Mouse (Mus musculus) CD4-positive, CD25-positive, alpha-beta regulatory T cell, adult 2 months (primary cell): ENCODE measurements around the gene Prodh2.
"Not testable (repeated sequence)": the region's sequence is repeated elsewhere in the genome, so short reads cannot be mapped to it uniquely, and the experiment has no call there.

ENCODE experiments used
- DNase-seq: peaks from one replicate; pipeline ENCODE4 v3.0.0-alpha.2; 2012; ENCODE audit warnings: low read depth, low spot score

Gene Prodh2

DNA sequence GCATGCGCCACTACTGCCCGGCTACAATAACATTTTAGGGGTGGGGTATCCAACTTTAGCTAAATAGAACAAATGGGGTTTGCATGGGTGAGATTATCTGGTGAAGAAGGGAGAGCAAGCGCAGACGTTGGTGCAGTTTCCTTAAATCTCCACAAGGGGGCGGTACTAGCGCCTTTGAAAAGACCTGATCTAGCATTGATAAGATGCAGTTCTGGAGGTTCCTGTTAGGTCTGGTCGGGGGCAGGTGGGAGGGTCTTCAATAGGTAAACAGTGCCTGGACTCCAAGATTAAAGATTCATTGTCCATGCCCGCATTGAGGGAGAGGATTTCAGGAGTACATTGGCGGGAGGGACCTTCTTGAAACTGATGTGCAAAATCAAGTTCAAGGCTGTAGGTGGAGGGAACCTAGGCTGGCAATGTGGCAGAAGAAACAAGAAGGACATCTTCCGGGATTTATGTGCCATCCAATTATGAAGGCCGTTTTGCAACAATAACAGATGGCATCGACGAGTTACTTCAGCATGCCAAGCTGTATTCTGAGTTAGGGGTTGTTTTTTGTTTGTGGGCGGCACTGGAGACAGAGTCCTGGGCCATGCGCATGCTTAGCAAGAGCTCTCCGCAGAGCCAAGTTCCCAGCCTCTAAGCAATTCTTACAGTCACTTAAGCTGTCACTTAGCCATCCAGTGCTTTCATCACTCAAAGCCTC is 3.0 kb upstream of the Prodh2 start:
- DNase-seq = peak; percentile 74

DNA sequence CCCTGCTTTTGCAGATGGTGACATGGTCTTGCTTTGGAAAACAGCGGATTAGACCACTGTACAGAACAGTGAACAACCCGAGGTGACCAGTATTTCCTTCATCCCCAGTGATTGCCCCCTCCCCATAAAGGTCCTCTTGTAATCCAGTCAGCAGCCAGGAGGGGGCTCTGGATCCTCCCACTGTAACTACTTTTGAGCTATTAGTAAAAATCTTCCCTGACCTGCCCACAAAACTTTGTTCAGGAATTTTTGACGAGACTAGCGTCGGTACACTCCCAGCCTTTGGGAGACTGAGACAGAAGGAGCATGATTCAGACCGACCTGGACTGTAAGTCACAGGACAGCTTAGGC is 2.5 kb upstream of the Prodh2 start:
- no peak for DNase-seq

DNA sequence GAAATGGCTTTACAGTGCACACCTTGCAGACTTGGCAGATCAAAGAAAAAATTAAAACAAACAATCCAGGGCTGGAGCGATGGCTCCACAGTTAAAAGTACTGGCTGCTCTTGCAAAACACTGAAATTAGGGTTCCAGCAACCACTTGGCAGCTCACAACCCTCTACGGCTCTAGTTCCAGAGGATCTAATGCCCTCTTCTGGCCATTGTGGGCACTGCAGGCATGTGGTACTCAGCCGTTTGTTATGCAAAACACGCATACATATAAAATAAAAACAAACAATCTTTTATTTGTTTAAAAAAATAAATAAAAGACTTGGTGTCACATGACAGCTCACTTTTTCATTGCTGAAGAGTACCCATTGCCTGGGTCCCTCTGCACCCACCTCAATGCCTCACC is 657 bp upstream of the Prodh2 start:
- peak; percentile 86 for DNase-seq

DNA sequence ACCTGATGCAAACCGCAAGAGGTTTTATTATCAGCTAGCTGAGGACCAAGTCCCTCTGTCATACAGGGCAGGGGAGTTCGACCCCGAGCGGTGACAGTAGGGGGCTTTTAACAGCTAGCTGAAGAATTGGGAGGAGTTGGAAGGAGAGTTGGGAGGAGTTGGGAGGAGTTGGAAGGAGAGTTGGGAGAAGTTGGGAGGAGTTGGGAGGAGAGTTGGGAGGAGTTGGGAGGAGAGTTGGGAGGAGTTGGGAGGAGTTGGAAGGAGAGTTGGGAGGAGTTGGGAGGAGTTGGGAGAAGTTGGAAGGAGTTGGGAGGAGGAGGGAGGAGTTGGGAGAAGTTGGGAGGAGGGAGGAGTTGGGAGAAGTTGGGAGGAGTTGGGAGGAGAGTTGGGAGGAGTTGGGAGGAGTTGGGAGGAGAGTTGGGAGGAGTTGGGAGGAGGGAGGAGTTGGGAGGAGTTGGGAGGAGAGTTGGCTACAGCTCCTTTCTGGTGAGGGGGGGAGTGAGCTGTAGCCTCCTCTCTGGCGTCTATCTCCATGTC is 2.2 kb downstream of the Prodh2 start:
- DNase-seq = not testable (repeated sequence)

DNA sequence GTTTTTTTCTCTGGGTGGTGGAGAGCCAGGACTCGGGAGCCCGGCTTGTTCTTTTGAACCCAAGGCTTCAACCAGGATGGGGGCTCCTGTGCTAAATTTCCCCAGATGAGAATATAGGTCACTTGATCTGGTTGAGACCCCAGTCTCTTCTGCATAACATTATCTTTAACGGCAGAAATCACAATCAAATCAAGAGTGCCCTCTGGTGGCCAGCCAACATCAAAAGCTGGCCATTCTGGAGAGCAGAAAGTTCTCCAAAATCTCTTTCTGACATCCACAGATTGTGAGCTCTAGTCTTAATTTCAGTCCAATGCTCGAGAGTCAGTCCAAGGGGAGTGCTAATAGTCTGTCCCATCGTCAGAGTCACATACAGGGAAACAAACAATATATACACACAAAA is 7.7 kb downstream of the Prodh2 start:
- DNase-seq = not testable (repeated sequence)

DNA sequence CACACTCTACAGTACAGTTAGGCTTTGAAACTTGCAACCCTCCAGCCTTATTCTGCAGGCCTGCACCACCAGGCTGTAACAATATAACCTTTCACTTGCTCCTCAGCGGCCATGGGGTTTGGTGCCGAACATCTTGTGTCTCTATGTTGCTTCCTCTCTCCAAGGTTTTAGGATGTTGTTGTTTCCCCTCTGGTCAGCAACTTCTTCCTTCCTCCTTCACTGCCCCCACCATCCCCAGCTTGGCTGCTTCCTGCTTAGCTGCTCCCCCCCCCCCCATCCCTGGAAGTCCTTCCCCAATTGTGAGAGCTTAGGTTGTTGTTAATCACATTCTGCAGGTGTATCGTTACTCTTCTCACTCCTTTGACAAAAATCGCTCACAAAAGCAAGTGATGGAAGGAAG is 14.6 kb downstream of the Prodh2 start:
- DNase-seq = no peak

DNA sequence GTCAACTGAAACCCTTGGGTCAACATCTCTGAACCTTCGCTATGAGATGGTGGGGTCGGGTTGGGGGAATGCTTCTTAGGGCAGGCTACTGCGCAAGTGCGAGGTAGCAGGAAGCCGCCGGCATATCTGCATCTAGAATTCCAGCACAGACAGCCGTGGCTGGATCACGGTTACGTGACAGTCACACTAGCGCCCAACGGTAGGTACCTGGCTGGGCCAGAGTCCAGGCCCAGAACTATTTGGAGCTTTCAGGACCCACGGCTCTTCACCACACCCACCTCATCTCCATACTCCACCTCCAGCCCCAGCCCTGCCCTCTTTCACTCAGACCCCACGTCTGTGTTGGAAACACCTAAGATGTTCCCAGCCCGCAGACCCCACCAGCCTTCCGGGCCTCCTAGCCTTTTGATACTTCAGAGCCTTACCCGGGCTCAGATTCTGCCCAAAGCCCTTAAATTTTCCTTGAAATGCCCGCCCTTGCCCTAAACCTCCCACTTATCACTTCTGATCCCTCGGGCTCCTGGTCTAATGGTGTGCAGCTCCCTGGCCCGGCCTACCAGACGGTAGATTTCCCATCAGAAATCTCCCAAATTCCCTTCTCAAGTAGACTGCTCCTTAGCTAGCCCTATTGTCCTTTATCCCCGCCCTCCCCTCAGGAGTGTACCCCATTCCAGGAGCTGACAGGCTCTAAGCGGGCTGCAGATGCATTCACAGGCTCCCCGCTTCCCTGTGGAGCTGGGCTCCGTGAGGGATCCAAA is 21.8 kb downstream of the Prodh2 start:
- no peak for DNase-seq

DNA sequence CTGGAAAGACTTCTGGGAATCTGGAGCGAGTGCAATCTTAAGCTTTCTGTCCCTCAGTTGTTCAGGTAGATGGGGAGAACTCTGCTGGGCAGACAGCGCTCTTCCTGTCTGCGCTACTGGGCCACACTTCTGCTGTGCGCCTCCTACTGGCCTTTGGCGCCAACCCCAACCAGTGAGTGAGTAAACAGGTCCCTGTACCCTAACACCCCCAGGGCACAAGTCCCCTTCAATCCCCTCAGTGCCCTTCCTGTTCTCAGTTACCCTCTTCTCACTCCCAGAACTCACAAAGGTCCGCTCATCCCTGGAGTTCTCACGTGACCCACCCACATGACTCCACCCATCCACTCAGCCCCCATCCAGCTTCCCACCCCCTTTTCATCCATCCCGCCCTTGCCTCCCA is 24.9 kb downstream of the Prodh2 start:
- DNase-seq = peak; percentile 19

DNA sequence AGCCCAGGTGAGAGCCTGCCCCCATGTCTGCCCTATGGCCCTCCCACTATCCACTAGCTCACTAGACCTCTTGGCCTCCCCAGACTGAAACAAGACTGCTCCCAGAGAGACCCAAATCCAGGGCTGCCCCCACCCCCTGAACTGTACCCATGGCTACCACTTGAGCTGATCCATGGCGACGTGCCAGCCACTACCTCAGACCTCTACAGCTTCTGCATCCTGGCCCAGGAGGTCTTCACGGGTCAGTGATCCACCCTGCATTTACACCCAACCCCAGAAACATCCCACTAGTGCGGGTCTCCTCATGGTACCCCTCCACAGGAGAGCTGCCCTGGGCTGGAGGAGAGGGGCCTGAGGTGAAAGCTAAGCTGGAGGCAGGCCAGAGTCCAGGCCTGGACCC is 27.0 kb downstream of the Prodh2 start:
- DNase-seq = no peak

DNA sequence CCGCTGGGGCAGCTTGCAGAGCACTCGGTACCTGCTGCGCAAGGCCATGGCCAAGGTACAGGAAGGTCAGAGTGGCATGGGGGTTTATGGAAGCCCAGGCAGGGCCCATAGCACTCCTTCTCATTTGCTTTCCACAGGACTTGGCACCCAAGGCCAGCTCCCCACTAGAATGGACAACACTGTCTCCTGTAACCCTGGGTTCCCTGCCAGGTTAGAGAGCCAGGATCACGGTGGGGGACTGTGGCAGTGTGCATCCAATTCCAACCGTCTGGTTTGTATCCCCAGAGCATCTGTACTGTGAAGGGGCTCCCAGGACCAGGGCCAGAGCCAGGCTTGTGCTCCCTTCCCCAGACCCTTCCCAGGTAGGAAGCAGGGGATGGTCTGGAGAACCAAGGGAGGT is 27.4 kb downstream of the Prodh2 start:
- DNase-seq = no peak

DNA sequence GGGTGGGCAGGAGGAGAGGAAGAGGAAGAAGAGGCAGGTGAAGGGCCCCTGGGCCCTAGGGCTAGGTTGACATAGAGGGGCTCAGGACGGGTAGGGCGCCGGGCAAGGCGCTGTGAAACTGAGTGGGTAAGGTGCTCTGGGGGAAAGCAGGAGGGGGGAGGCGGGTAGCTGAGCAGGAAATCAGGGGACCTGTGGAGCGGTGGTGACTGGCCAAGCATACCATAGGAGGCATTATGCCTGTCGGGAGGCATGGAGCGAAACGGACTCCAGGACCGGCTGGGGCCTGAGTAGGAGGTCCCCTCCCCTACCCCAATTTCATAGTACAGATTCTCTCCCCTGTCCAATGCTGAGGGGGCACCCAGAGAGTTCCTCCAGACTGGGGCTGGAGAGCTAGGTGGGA is 29.4 kb downstream of the Prodh2 start:
- DNase-seq = no peak

DNA sequence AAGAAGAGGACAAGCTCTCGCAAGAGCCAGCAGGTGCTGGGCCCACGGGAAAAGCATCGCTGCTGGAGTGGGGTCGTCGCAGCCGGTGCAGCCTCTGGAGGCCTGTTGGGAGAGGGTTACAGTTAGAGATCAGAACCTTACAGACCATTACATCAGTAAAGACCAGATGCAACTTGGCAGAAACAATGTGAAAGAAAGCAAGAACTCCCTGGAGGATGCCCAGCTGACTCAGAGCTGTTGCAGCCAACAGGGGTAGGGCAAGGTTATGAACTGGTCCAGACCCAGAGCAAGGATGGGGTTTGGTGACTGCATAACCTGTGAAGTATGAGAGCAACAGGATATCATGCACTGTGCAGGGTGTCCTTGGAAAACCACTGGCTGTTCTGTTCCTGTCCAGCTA is 31.1 kb downstream of the Prodh2 start:
- no peak for DNase-seq

DNA sequence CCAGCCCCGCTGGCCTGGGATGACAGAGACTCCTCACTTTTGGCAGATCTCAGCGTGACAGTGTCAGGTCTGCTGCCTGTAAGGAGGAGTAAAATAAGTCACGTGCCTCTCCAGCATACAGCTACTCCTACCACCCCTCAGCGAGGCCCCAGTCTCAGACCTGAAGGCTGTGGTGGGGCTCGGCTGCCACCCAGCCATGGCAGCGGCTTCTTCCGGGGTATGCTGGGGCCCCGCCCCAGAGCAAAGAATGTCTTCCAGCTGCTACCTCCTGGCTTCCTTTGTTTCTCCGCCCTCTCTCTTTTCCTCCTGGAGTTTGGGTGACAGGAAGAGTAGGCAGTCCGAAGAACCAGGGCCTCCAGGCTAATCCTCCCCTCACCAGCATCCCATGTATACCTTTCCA is 32.5 kb downstream of the Prodh2 start:
- DNase-seq = no peak

DNA sequence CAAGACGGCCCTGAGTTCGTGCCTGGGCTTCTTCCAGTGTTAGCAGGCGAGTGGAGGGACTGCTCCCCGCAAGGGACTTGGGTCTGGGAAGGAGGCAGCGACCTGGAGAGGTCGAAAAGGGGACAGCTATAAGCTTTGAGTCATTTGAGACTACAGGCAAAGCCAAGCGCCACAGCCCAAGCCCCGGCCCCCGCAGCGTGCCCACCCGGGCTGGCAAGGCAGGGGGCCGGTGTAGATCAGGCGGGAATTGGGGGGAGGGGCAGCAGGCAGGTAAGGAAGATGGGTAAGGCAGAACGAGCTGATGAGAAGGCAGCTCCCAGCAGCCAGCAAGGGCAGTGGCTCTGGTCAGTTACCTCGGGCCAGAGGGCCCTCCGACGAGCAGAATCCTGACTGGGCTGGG is 33.0 kb downstream of the Prodh2 start:
- no peak for DNase-seq

DNA sequence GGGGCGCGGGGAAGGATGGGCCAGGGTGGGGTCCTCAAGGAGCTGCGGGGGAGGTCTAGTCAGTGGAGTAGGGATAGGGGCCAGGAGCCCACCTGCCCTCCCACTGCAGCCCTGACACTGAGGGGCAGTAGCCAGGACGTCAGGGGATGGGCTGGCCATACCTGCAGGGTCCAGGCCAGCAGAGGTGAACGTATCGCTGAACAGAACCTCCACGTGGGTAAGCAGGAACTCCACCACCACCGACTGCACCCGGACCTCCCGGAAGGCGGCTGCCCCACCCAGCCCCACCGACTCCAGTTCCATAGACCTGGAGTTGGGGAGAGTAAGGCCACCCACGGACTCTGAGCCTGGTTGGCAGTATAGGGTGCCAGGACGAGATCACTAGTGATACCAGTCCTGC is 33.6 kb downstream of the Prodh2 start:
- DNase-seq = no peak

DNA sequence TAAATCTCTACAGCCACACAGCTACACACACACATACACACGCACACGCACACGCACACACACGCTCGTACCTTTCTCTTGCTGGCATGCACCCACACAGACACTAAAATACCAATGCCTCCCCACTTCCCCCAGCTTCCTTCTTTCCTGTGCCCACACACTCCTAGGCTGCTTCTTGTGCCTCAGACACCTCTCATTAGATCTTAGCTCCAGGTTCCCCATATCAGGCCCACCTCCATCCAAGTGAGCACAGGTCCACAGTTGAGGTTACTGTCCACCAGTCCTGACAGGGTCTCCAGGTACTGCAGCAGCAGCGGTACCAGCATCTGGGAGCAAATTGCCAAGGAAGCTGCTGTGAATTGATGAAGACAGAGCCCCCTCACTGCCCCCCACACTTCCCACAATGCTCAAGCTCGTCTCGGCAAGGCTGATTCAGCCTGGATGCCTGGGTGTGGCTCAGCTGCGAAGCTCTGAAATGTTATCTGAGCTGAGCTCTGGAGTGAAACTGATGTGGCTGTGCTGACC is 37.9 kb downstream of the Prodh2 start:
- DNase-seq = peak; percentile 29

DNA sequence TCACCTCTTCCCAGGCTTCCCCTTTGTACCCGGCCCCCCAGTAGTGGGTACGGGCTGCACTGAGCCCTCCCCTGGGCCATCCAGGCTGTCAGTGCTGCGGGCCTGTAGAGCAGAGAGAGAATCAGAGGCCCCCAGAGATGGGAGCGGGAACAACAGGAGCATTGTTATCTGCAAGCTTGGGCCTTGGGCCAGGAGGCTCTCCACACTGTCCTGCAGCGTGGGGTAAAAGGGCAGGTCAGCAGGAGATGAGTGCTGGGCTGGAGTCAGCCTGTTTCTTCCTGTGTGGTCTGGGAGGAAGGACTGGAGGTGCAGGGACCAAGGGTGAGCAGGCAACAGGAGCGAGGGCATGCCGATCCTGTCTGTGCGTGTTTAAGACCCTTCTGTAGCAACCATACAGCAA is 39.5 kb downstream of the Prodh2 start:
- no peak for DNase-seq

DNA sequence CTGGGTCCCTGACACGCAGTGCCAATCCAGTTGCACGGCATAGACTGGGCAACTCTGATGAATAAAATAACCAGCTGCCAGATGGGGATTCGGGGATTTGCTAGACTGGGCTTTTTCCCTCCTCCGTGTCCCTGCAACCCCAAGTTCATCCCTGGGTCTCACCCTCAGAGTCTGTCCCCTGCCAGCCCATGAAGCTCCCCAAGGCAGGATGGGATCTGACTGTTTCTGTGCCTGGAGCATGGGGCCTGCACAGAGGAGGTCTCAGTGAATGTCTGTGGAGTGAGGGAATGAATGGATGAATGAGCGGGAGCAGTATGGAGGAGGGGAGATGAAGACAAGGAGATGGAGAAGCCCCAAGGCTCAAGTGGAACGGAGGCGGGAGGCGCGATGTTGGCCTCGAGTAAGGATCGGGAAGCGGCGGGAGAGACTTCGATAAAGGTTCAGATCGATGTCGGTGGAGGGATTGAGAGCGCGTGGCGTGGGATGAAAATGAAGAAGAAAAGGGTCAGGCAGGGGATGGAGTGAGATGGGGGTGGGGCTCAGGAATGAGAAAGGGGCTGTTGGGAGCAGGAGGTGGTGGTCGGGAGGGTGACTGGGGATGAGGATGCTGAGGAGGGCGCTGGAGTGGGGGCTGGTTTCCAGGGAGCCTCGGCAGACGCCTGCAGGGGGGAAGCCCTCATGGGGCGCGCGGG is 40.7 kb downstream of the Prodh2 start:
- DNase-seq = no peak

DNA sequence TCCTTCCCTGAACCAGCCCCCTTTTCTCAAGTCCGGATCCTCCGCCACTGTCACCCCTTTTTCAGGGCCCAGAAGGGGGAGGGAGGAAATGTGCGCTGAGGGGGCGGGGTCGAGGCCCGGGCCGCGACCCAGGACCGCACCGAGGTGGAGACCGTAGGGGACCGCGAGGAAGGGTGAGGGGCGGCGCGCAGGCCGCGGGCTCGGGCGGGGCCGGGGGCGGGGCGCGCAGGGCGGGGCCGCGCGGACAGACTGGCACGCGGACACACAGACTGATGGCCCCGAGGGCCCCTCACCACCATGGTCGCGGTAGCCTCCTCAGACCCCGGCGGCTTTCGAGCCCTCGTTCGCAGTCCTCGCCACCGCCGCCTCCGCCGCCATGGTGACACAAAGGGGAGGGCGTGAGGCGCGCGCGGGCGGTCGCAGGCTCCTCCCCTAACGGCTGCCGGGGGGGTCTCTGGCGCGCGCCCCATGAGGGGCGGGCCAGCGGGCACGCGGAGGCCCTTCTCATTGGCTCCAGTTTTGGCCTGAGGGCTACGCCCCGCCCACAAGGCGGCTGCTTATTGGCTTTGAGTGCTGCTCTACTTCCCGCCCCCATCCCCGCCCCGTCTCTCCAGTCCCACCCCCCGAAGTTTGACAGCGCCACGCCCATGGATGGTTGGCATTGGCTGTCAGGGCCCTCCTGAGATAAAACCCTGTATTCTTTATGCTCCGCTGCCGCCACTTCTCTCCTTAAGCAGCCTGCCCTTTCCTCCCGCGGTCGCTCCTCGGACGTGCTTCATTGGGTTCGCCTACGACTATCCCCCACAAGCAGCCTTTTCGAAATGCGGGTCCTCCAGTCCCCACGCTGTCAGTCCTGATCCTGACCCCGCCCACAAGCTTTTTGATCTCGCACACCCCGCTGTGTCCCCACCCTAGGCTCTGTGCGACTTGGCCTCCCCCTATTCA is 41.5 kb downstream of the Prodh2 start, which contains the start of gene Arhgap33:
Gene Arhgap33 (minus strand): TSS at position 428 of the 945 bp plus-strand sequence.
- peak; percentile 97 for DNase-seq

DNA sequence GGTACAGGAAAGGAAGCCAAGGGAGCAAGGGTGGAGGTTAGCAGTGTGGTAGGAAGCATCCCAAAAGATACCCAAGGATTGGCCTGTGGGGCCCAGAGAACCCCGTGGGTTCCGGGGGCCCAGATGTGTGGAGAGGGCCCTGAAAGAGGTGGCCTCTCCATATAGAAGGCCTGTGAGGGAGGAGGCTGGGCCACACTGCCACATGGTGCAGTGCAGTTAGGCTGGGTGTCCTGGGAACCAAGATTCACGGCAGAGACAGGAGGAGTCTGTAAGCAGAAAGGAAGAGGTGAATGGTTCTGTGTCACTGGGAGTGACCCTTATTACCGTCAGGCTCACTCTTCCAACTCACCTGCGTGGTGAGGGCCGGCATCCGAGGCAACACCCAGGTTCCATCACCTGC is 47.1 kb downstream of the Prodh2 start:
- no peak for DNase-seq

DNA sequence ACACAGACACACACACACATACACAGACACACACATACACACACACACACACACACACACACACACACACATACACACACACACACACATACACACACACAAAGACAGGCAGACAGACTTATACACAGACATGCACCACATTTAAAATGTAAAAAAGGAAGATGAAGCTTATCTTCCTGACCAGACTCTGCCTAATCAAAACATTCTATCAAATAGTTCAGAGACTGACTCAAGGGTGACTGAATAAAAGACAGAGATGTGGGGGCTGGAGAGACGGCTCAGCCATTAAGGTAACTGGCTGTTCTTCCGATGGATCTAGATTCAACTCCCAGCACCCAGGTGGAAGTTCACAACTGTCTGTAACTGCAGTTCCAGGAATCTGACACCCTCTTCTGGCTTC is 50.9 kb downstream of the Prodh2 start:
- DNase-seq = no peak
